Mouse (Mus musculus) brain, adult 2 months (tissue): ENCODE data around the gene Apol8.
A peak's percentile ranks its signal among the peaks of the same experiment; 100 is the strongest.
"Not testable (repeated sequence)": the region's sequence is repeated elsewhere in the genome, so short reads cannot be mapped to it uniquely, and the experiment has no call there.

ENCODE experiments used
- DNase-seq: peaks from one replicate; pipeline ENCODE4 v3.0.0; 2011; ENCODE audit warnings: low read depth, low spot score

Gene Apol8

GRCm38 (mm10) chr15:77752443-77752842 lies 4.4 kb downstream of the Apol8 start:
- DNase-seq: no peak

GRCm38 (mm10) chr15:77750461-77750860 lies 6.3 kb downstream of the Apol8 start:
- DNase-seq: peak; percentile 85

- peak; percentile 90 for DNase-seq
Observed at GRCm38 (mm10) chr15:77749717-77750116, 7.1 kb downstream of the Apol8 start.

- no peak for DNase-seq
Observed at GRCm38 (mm10) chr15:77748414-77748813, 8.4 kb downstream of the Apol8 start.

- no peak for DNase-seq
Observed at GRCm38 (mm10) chr15:77746326-77746725, 10.5 kb downstream of the Apol8 start.

- no peak for DNase-seq
Observed at GRCm38 (mm10) chr15:77745081-77745480, 11.7 kb downstream of the Apol8 start.

GRCm38 (mm10) chr15:77744632-77745031 lies 12.2 kb downstream of the Apol8 start:
- DNase-seq: no peak

GRCm38 (mm10) chr15:77741556-77741955 lies 15.2 kb downstream of the Apol8 start:
- not testable (repeated sequence) for DNase-seq

GRCm38 (mm10) chr15:77740511-77741297 lies 16.1 kb downstream of the Apol8 start:
- DNase-seq: no peak

- DNase-seq: not testable (repeated sequence)
Observed at GRCm38 (mm10) chr15:77733903-77734302, 22.9 kb downstream of the Apol8 start.

- DNase-seq: not testable (repeated sequence)
Observed at GRCm38 (mm10) chr15:77733380-77733779, 23.4 kb downstream of the Apol8 start.

- not testable (repeated sequence) for DNase-seq
Observed at GRCm38 (mm10) chr15:77732851-77733250, 24.0 kb downstream of the Apol8 start.

GRCm38 (mm10) chr15:77731605-77732004 lies 25.2 kb downstream of the Apol8 start:
- no peak for DNase-seq

- not testable (repeated sequence) for DNase-seq
Observed at GRCm38 (mm10) chr15:77728739-77729138, 28.1 kb downstream of the Apol8 start, which contains the start of gene Apol9b. Gene Apol9b, plus strand, starts transcription at chr15:77729039.

GRCm38 (mm10) chr15:77727745-77728144 lies 29.1 kb downstream of the Apol8 start:
- not testable (repeated sequence) for DNase-seq

- DNase-seq: peak; percentile 17
Observed at GRCm38 (mm10) chr15:77727139-77727538, 29.7 kb downstream of the Apol8 start.

GRCm38 (mm10) chr15:77725393-77726020 lies 31.3 kb downstream of the Apol8 start:
- peak; percentile 31 for DNase-seq

- DNase-seq: not testable (repeated sequence)
Observed at GRCm38 (mm10) chr15:77724208-77724911, 32.4 kb downstream of the Apol8 start.

- not testable (repeated sequence) for DNase-seq
Observed at GRCm38 (mm10) chr15:77721509-77721908, 35.3 kb downstream of the Apol8 start.

GRCm38 (mm10) chr15:77718240-77718639 lies 38.6 kb downstream of the Apol8 start:
- not testable (repeated sequence) for DNase-seq

GRCm38 (mm10) chr15:77708936-77709335 lies 47.9 kb downstream of the Apol8 start:
- not testable (repeated sequence) for DNase-seq

GRCm38 (mm10) chr15:77705306-77705705 lies 51.5 kb downstream of the Apol8 start:
- DNase-seq: not testable (repeated sequence)
